Mouse (Mus musculus) right cerebral cortex, adult 18-20 months (tissue): ENCODE measurements around the gene Rnf123.

ENCODE experiments used
- DNase-seq: peaks from one replicate; pipeline ENCODE4 v3.0.0; 2022; ENCODE audit warnings: mixed read lengths

The Rnf123 gene

GRCm38 (mm10) chr9:108082988-108083431, at the start of gene Rnf123:
Gene Rnf123, minus strand, starts transcription at chr9:108083346.
- no peak for DNase-seq

GRCm38 (mm10) chr9:108132373-108132772, 49.2 kb upstream of the Rnf123 start:
- no peak for DNase-seq

- DNase-seq = no peak
Observed at GRCm38 (mm10) chr9:108131502-108131901, 48.4 kb upstream of the Rnf123 start.

- no peak for DNase-seq
Observed at GRCm38 (mm10) chr9:108129042-108129948, 46.1 kb upstream of the Rnf123 start.

- DNase-seq = peak; percentile 90
Observed at GRCm38 (mm10) chr9:108128248-108128647, 45.1 kb upstream of the Rnf123 start.

GRCm38 (mm10) chr9:108126436-108127180, 43.5 kb upstream of the Rnf123 start:
- DNase-seq = no peak

DNA sequence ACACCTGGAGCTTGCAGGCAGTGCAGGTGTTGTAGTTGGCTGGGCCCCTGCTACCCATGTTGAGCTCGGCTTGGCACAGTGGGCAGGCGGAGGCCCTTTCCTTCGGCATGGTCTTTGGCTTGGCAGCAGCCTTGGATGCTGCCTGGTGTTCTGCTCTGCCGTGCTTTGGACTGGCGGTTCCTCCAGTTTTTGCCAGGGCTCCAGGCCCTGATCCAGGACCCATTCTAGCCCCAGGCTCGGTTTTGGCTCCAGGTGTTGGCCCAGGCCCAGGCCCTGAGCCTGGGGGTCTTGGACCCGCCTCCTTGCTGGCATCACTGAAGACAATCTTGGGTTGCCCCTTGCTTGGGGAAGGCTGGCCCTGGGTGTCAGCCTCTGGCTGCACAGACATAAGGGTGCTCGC, 42.6 kb upstream of the Rnf123 start:
- no peak for DNase-seq

- DNase-seq = no peak
Observed at GRCm38 (mm10) chr9:108123916-108124315, 40.8 kb upstream of the Rnf123 start.

DNA sequence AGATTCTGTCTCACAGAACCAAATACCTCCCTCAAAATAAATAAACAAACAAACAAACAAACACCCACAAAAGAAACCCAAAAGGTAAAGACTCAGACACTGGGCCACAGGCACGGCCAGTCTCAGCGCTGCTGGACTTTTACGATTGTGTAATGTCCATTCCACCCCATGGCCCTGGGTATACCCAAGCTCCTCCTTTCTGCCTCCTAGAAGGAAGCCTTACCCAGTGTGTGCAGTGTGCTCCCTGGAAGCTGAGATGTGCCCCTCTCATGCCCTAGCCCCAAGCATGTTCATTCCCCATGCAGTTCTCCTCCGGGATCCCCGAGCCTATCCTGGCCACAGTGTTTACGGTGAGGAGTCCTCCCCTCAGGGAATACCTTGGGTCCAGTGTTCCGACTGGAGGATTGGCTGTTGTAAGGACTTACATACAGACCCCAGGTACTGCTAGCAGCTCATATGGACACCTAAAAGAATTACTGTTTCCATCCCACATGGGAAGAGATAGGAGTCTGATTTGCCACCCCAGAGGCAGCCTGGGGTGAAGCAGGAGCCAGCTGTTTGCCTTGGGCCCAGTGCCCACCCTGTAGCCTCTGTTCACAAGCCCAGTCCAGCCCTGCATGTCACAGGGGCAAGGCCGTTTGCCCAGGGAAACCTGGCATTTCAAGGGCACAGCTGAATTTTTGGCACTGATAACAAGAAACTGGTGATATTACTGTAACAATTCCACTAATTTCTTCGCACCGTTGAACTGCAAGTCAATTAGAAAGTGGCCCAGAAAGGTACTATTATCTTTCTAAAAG, 38.2 kb upstream of the Rnf123 start:
- DNase-seq = no peak

DNA sequence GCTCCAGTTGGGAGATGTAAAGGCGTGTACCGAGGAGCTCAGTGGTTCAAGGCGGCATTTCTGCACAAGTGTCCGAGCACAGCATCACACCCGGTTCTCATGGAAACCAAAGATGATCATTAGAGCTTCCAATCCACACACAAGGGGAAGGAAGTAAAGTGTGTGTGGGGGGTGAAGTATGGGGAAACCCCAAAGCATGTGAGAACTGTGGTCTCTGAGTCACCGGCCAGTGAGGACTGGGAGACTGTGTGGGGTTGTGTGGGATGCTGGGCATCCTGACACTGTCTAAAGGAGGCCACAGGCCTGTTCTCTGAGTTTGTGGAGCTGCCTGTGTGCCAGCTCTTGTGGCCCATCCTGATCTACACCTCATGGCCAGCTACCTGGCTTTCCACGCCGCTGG, 37.5 kb upstream of the Rnf123 start:
- no peak for DNase-seq

- no peak for DNase-seq
Observed at GRCm38 (mm10) chr9:108119891-108120411, 36.8 kb upstream of the Rnf123 start.

DNA sequence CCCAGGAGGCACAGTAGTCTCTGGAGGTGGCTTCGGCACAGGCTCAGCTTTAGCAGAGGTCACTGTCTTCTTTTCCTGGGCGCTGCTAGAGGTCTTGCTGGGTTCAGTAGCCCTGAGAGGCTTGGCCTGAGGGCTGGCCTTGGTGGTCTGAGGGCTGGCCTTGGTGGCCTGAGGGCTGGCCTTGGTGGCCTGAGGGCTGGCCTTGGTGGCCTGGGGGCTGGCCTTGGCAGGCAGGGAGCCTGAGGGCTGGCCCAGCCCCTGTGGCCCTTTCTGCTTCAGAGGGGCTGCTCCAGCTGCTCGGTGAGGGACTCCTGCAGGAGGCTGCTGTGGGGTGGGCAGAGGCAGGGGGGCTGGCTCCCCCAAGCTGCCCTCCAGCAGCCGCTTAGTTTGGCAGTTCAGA, 34.0 kb upstream of the Rnf123 start:
- no peak for DNase-seq

- DNase-seq = peak; percentile 86
Observed at GRCm38 (mm10) chr9:108115290-108116077, 32.3 kb upstream of the Rnf123 start.

GRCm38 (mm10) chr9:108112719-108113340, 29.7 kb upstream of the Rnf123 start:
- no peak for DNase-seq

- no peak for DNase-seq
Observed at GRCm38 (mm10) chr9:108111593-108112121, 28.5 kb upstream of the Rnf123 start.

DNA sequence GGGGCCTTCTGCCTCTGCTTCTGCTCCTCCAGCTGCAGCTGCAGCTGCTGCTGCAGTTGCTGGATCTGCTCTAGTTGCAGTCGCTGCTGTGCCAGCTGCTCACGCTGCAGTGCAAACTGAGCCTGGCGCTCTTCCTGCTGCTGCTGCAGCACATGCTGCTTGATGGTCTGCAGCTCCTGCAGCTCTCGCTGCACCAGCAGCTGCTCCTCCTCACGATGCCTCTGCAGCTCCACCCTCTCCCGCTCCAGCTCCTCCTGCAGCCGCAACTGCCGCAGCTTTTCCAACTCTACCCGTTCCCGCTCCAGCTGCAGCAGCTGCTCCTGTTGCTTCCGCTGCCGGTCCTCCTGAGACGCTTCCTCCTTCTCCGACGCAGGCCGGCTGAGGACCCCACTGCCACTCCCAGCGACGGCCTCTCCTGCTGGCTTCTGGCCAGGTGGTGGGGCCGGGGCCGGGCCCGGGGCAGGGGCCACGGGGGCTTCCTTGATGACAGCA, 28.0 kb upstream of the Rnf123 start:
- DNase-seq = no peak

DNA sequence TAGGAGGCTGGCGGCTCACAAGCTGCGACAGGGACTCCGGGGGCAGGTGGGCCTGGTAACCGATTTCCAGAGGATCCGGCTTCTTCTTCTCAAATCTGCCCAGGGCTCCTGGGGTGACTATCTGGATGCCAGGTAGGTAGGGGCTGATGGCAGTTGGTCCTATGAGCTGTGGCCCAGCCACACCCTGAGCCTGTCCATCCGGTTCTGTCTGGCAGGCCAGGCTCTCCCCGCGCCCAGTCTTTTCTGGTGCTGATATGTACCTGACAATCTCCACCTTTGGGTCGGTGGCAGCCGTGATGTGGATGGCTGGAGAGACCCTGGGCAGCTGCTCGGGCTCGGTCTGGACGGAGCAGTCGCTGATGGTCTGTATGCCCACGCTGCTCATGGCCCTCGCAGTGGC, 27.0 kb upstream of the Rnf123 start:
- DNase-seq = no peak

- DNase-seq = no peak
Observed at GRCm38 (mm10) chr9:108107867-108108266, 24.7 kb upstream of the Rnf123 start.

GRCm38 (mm10) chr9:108106090-108106489, 22.9 kb upstream of the Rnf123 start:
- DNase-seq = no peak

DNA sequence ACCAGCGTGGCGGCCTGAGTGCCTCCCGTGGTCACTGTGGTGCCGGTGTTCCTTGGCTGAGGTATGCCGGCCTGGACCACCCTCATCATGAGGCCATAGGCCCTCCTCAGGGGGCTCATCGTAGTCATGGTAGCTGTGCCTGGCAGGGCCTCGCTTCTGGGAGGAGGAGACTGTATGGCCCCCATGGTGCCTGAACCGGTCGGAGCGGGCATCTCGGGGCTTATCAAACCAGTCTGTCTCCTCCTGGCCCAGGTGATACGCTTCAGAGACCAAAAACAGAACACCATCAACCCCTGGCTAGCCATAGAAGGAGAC, 22.4 kb upstream of the Rnf123 start:
- DNase-seq = no peak
